Mouse (Mus musculus) common myeloid progenitor, adult 5-6 weeks (primary cell): ENCODE measurements around the gene Ppid. TPM values are rescaled to one million over a fixed set of nuclear protein-coding genes. Genes with fewer than 3 reads are reported as not detected.

Source experiments
- ATAC-seq: replicated peaks from 2 replicates; pipeline ENCODE4 v1.8.0; 2016; ENCODE audit warnings: low read depth, mild to moderate bottlenecking, moderate TSS enrichment, inconsistent platforms; ENCODE audit not compliant: poor library complexity, severe bottlenecking
- total RNA-seq: library from RNA; stranded (forward); fragments of 200-1000, 187-1606 nt; gene quantifications from 2 replicates; pipeline ENCODE4 v1.2.3, GENCODE M21; 2017

Ppid gene
- total RNA-seq, 1 experiment from 2014 or later, result 348 TPM

- peak; percentile 27 for ATAC-seq
Observed at GRCm38 (mm10) chr3:79629416-79629730, 38.2 kb downstream of the Ppid start, which contains the start of gene Etfdh. Gene Etfdh, minus strand, starts transcription at chr3:79629500.

- no peak for ATAC-seq
Observed at GRCm38 (mm10) chr3:79652129-79652528, 61.0 kb downstream of the Ppid start.

Other genes starting within 250 kb of the Ppid start
- gene Fnip2, start 23.5 kb upstream of the Ppid start, total RNA-seq, result 10.5 and 21.0 TPM in 2 replicates
- gene 4930579G24Rik, start 37.7 kb downstream of the Ppid start, total RNA-seq, result 14.1 and 17.7 TPM in 2 replicates
- 71.0 and 75.7 TPM in 2 replicates for gene Etfdh, start 38.2 kb downstream of the Ppid start, total RNA-seq
- not detected in 2 replicates for gene Rxfp1, start 146.5 kb downstream of the Ppid start, total RNA-seq